Mouse (Mus musculus) ovary, postnatal 10 days (tissue): ENCODE results near the gene Mtg2.
A peak's percentile ranks its signal among the peaks of the same experiment; 100 is the strongest.

Source experiments
- DNase-seq: peaks from one replicate; pipeline ENCODE4 v3.0.0; 2022; ENCODE audit warnings: low spot score

The Mtg2 gene

DNA sequence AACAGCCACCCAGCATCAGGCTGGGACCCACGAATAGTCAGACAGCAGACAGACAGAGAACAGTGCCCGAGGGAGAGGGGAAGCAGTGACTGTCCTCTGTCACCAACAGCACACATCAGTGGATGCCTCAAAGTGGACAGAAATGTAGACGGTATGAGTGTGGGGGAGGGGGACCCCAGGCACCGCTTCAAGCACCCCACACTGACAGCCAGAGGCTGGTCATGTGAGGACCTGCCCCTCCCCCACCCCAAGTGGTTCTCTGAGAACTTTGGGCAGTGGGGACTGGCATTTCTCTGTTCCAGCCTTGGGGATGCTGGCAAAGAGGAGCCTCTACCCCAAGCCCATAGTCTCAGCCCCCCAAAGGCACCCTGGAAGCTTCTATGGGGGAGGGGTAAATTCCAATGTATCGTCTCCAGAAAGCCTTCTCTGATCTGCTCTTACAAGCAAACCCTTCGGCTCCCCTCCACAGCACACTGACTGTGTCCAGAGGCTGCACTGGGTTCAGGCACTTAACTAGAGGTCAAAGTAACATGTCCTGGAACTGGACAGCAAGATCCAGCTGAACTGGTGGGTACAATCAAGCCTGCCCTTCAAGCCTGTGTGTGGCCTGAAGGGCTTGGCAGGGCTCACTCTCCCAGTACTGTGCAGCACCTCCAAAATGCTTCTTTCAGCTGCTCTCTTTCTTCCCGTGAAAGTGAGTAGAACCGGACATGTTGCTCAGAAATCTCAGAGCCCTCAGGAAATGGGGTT is 35.2 kb downstream of the Mtg2 start:
- DNase-seq: no peak

DNA sequence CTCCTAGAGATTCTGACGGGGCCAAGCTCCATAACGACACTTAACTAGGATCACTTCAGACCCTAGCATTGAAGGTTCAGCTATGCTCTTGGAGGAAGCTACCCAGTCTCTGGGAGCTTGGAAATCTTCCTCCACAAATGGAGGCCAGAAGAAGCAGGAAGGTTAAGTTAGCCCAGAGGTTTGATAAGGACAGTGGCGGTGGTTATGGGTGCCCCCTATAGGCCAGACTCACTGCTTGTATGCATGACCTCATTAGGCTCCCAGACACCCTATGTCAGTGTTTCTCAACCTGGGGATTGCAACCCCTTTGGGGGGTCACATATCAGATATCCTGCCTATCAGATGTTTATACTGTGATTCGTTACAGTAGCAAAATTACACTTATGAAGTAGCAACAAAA is 36.7 kb downstream of the Mtg2 start:
- DNase-seq: no peak

DNA sequence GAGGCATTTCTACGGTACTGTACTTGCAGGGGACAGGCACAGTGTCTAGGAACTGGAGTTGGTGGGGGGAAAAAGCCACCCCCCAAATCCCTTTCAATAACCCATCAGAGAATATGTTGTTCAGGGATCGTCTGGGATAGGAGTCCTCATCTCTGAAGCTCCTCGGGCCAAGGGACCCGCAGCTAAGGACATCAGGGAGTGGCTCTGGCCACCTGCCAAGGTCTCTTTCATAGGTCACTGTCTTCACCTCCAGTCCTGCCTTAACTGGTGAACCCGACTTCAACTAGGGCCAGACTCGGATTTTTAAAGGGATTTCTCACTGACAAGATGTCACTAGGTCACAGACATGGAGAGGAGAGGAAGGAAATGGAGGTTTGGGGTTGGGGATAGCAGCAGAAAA is 37.9 kb downstream of the Mtg2 start:
- no peak for DNase-seq

DNA sequence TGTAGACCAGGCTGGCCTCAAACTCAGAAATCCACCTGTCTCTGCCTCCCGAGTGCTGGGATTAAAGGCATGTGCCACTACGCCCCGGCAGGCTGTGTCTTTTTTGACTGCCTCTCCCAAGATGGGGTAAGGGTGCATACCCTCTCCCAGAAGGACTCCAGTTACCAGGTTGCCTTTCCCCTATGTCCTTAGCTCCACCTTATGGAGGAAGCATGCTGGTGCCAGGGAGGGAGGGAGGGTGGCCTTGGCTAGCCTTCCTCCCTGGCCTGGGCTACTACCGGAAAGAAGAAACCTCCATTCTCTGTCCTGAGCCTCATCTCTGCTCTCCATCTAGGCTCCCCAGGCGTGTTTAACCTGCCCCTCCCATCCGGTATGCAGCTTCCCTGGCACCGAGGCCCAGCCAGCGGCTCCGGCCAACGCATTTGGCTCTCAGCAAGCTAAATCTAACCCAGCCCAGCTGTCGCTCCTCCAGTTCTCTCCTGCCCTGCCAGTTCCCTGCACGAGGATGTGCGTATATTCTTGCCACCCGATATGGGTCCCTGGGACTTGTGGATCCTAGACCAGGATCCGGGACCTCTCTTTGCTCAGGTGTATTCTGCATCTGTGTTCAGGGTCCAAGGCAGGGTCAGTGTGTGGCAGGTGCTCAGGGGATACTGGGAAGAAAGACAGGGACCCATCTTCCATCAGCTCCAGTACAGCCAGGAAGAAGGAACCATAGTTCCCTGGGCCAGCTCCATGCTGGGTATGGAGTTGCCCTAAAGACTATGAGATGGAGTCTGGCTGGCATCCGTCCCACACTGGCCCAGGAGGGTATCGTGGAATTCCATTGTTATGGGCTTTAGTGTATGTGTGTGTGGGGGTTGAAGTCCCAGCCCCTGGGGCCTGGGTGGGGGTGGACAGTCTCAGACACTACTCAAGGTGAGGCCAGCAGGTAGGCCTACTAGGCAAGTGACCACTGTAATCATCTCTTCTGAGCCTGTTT is 43.8 kb downstream of the Mtg2 start:
- no peak for DNase-seq

DNA sequence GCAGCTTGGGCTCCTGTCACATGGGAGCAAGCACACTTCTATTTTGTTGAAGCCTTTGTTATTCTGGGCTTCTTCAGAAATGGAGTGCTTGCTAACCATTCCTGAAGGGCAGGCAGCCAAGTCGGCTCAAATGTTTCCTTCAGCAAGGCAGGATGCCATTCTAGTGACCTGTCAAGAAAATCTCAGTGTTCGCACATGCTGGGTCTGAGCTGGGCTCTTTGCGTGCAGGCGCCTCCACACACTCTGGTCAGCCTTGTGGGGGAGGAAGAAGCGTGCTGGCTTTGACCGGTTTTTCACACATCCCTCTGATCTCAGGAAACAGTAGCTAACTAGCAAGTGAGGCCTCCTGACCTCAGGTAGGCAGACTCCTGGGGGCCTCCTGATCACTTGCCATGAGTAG is 44.9 kb downstream of the Mtg2 start:
- DNase-seq: no peak

DNA sequence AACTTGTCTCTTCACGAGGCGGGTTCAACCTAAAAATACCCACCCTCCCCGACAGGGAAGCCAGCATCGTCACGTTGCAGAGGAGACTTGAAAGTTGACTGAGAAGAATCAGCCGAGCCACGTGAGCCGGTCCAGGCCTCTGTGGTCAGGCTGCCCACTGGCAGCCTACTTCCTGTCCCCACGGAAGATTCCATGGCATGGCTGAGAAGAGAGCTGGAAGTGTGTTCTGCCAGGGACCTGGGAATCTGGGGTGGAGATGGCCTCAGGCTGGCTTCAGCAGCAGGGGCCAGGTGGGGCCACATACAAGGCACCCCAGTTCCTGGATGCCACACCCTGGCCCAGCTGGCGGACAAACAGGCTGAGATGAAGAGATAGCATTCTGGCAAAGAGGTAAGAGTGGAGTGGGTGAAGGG is 45.7 kb downstream of the Mtg2 start:
- no peak for DNase-seq

DNA sequence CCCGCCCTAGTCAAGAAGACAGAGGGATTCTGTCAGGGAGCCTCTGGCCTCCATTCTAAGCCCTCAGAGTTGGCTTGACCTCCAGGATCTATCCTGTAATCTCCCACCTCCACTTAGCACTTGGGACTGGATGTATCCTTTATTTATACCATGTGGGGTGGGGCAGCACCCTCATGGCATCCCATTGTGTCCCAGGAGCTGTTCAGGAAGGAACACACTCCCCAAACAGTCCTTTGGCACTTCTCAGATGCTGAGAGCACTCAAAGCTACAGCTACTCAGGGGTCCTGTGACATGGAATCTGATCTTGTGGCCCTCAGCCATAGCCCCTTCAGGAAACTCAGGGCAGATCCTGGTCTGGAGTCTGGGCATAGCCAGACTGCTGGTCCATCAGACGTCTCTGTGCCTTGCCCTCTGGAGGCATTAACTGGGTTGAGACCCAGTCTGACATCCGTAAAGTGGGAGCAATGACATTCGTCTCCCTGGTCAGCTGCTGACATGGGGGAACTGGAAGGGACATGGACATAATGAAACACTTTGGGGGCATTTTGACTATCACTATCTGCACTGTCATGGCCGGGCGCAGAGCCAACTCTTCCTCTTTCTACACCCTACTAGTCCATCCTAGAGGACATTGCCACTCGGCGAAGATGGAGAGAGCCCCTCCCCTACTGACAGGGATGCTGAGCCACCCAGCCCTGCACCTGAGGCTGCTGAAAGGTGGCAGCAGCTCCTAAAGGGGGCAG is 46.5 kb downstream of the Mtg2 start:
- no peak for DNase-seq

DNA sequence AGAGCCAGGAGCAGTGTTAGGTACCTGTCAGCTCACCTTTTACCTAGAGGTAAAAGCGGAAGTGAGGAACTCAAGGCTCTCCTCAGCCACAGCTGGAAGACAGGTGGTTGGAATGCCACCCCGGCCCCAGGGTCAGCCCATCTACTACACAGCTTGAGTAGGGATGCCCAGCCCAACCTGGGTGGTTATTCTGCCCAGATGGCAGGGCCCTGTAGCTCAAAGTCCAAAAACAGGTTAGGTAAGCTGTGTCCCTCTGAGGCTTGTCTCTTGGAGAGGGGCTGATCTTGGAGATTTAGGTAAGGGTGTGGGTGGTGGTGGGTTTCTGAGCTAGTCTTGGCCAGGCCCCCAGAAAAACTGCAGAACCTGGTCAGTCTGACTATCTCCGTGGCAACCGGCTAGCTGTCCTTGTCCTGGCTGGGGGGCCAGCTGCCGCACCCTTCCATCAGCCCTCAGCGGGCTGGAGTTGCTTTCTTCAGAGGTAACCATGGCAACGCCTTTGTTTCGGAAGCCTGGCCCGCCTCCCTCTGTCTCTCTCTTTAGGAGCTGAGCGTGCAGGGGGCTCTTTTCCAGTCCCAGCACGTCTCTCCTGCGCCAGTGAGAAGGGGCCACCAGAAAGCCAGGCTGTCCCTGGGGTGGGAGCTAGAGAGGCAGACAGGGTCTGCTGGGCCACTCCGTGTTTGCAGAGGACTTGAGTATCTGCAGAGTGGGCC is 47.3 kb downstream of the Mtg2 start:
- no peak for DNase-seq

DNA sequence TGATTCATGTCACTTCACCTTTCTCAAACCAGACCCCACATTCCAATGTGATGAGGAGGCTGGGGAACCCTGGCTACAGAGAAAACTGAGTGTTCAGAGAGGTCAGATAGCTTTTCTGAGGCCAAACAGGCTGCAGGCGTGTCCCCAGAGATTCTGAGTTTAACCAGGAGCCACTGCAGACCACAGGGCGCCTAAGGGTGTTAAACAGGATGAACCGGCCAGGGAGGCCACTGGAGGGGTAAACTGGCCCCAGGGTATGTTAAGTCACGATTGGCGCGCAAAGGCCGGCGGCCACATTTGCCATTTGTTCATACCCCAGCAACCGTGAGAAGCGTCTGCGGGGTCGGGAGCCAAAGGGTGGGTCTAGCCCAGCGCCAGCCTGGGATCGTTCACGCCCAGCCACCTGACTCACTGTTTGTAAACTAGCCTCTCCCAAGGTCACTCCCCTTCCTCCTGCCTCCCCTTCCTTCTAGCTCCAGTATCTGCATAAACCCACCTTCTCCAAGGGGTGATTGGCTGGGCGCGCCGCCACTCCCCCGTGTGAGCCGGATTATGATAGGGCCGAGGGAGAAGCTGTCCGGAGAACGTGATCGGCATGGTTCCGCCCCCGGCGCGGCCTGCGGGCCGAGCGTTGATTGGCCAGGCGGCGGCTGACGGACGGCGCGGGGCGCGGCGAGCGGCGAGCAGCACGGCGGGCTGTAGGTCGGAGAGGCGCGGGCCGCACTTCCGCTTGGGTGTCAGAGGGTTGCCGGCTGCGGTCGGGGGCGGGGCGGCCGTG is 48.5 kb downstream of the Mtg2 start, which contains the start of gene Osbpl2:
Gene Osbpl2, plus strand, starts transcription at position 646 of the 778 bp plus-strand sequence.
- DNase-seq: peak; percentile 99

DNA sequence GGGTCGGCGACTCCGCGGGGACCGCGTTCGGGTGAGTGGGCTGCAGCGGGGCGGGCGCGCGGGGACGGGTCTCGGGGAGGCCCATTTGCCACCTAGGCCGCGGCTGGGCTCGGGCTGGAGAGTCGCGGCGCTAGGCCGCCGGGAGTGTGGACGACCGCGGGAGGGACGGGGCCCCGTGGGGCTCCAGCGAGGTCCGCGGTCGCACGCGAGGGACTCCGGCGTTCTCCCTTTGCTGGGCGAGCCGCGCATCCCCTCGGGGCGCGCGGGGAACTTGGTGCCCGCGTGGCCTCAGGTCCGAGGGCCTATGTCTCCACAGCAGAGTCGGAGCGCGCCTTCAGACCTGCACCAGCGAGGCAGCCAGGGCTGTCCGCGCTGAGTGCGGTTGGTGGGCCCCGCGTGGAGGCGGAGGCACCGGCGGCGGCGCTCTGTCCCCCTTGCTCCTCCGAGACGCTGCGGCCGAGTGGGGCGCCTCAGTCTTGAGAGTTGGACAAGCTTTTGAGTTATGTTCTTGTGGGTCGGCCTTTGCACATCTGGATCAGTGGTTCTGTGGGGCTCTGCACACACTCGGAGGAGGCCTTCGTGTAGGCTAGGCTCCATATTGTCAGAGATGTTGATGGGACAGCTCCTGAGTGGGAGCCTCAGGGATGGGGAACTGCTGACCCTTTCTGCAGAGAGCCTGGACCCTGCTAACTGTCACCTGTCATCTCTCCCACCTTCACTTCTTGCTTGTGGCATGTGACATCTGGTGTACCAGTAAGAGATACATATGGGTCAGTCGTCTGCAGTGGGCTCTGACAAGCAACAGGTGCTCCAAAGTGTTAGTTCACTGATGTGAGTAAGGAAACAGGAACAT is 49.3 kb downstream of the Mtg2 start:
- no peak for DNase-seq

DNA sequence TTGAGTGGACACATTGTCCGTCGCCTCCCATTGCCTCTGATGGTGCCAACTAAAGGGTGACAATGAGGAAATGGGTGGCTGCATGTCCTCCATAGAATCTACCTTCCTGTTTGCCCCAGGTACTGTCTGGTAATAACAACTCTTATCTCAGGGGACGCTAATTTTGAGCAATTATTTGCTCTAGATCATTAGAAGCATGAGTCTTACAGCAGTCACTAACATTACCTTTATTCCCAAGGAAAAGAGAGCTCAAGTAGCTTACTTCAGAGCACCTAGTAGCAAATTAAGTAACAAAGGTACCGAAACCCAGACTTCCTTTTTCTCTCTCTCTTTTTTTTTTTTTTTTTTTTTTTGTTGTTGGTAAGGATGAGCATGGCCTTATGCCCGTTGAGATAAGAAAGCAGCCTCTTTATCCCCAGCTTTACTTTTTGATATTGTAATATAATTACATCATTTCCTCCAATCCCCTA is 49.9 kb downstream of the Mtg2 start:
- DNase-seq: no peak

DNA sequence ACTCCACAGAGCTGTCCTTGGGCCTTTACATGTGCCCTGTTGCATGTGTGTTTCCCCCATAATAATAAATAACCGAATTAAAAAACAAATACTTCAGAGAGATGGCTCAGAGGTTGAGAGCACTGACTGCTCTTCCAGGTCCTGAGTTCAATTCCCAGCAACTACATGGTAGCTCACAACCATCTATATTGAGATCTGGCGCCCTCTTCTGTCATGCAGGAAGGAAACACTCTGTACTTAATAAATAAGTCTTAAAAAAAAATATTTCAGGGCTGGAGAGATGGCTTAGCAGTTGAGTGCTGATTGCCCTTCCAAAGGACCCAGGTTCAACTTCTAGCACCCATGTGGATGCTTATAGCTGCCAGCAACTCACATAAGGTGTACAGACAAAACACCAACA is 53.8 kb downstream of the Mtg2 start:
- no peak for DNase-seq

DNA sequence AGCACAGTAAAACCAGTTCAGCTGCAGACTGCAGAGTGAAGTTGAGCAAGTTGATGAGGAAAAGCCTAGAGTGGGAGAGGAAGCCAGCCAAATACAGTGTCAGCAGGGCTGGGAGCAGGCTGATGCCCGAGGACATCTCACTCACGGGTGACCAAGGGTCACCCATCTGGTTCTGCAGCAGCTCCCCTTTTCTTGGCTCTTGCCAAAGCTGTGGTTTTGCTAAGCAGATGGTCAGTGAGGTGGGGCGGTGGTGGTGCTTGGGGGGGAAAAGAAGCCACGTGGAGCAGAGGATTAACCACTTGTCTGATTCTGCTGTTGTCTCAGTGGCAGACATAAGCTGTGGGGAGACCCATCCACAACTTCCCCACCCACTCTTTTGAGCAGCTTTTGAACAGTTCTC is 55.8 kb downstream of the Mtg2 start:
- DNase-seq: no peak

DNA sequence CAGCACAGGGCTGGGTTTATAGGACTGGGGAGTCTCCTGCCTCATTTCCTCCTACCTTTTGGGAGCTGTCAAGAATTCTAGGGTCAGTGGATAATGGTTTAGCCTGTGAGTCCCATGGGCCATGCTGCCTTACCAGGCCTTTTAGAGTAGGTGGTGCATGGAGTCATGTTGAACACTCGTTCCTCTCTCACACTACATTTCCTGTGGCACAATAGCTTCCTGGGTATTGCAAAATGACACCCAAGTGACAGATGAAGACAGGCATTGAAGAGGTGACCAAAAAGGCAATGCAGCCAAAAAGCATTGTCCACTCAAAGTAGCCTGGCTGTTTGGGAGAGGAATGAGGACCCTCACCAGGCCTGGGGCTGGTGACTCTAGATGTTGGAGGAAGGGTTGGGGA is 57.3 kb downstream of the Mtg2 start:
- DNase-seq: no peak

DNA sequence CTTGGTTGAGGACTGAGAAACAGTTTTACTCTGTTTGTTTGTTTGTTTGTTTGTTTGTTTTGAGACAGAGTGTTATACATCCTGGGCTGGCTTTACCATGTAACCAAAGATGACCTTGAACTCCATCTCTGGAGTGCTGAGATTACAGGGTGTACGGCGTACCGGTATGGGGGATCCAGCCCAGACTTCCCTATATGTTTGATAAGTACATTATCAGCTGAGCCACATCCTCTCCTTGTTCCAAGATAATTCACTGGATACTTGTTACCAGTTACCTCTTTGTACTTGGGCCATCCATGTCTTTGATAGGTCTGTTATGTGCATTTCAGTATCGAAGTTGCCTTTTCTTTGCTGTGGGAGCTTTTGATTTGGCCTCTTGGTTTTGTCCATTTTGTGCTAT is 62.8 kb downstream of the Mtg2 start:
- no peak for DNase-seq

DNA sequence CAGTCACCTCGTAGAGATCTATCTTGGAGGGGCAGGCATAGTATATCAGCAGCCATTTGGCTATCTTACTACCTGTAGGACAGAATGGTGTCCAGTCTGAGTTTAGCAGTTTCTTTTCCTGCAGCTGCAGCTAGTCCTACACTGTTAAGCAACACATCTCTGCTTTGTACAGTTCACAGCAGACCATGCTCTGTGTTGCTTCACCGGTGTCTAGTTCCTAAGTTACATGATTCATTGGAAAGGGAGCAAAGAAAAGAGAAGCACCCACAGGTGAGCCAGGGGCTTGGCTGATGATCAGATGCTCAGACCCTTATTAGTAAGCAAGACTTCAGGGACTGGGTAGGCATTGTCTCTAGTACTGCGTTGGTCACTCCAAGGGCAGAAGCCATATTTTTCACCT is 63.5 kb downstream of the Mtg2 start:
- DNase-seq: no peak

DNA sequence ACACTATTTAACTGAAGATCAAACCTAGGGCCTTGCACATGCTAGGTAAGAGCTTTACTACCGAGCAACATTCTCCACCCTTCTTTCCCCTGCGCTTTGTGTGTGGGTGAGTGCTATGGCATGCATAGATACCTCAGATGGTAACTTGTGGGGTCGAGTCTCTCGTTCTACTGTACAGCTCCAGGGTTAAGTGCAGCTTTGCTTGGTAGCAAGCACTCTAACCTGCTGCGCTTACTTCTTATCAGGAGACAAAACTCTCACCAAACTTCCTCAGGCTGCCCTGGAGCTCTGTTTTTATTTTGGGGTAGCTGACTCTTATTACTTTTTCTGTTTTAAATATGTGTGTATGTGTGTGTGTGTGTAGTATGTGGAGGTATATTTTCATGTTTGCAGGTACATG is 65.0 kb downstream of the Mtg2 start:
- no peak for DNase-seq
